Comparison of ENCODE assay signal across 9 mouse cellular contexts in the genomic region with DNA sequence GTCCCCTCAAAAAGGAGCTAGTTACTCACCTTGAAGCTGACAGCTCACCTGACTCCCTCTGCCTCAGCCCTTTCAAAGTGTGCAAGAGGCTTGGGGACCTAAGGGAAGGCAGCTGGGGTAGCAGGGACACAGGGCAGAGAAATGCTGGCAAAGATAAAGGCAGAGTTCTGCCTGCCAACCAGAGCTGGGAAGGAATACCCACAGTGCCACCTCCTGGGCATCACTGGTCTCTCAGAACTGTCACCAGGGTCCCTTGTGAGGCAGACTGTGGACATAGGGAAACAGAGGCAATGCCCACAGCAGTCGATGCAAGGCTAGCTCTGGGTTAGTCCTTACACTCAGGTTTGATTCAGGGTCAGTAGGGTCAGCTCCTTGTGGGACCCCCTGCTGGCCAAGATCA. TPM values are rescaled to one million over a fixed set of nuclear protein-coding genes. Genes with fewer than 3 reads are reported as not detected.
A peak's percentile ranks its signal among the peaks of the same experiment; 100 is the strongest.
DNase-seq lines count a peak whose midpoint lies in the region; ATAC-seq and TF ChIP-seq lines count a peak whose summit lies in the region.
"Had no signal": no experiment of that assay in that cellular context is flagged by ENCODE, and none has a peak within 500 bp of the region (broad histone marks: within the 10 kb centered on the region; RNA-seq: fewer than 3 reads in every experiment).

No protein-coding gene starts in this region.

- H3K27me3 ChIP-seq in heart, embryonic 11.5 days (ENCODE audit: control insufficient read depth, insufficient read depth, low read length): no peaks in the 10 kb centered on the region
- H3K27me3 ChIP-seq in cerebellum, adult 2 months (ENCODE audit: control insufficient read depth, insufficient read depth, low read length): no peaks in the 10 kb centered on the region
- no peaks in the 10 kb centered on the region for H3K27me3 ChIP-seq in small intestine, adult 2 months (ENCODE audit: control insufficient read depth, insufficient read depth, low read length)

- no peaks in the 10 kb centered on the region for H3K9me3 ChIP-seq in heart, embryonic 11.5 days (replicated peaks; ENCODE audit: control insufficient read depth, low read length)

- WGBS in heart, embryonic 11.5 days (ENCODE audit: insufficient replicate concordance): 65% methylated on average over 1 of the region's 1 CpGs
- WGBS in cerebellum, adult 2 months: 30% methylated on average over 1 of the region's 1 CpGs
- 39% methylated on average over 1 of the region's 1 CpGs for WGBS in small intestine, adult 2 months

- H3K4me2 ChIP-seq in heart, embryonic 11.5 days: no peak overlapping the region

- TF ChIP-seq POLR2A in cerebellum, adult 2 months (IDR thresholded peaks at IDR 0.05; ENCODE audit: borderline replicate concordance, insufficient read depth, low read length): no peak
- no peak for TF ChIP-seq POLR2A in small intestine, adult 2 months (IDR thresholded peaks at IDR 0.05; ENCODE audit: low read depth, low read length)

- H3K36me3 ChIP-seq in heart, embryonic 11.5 days (ENCODE audit: control insufficient read depth, insufficient read depth, low read length): no peaks in the 10 kb centered on the region
- no peaks in the 10 kb centered on the region for H3K36me3 ChIP-seq in small intestine, adult 2 months (ENCODE audit: control insufficient read depth, insufficient read depth, low read length)

- no peak overlapping the region for H3K27ac ChIP-seq in heart, embryonic 11.5 days (ENCODE audit: low read depth, low read length)
- peak overlapping the region; percentile 62 for H3K27ac ChIP-seq in cerebellum, adult 2 months (ENCODE audit: insufficient read depth, low read length)
- no peak overlapping the region for H3K27ac ChIP-seq in small intestine, adult 2 months (ENCODE audit: insufficient read depth, low read depth, low read length)
- H3K27ac ChIP-seq: macrophage had no signal

- DNase-seq in heart, adult 8-10 months (ENCODE audit: low spot score): peak; percentile 42
- peak; percentile 59 for DNase-seq in right cerebral cortex, postnatal 14 days
- no peak for DNase-seq in right cerebral cortex, postnatal 25 days
- peak; percentile 85 for DNase-seq in cerebellum, adult 2 months
- DNase-seq in kidney, postnatal 14 days: peak; percentile 56
- no peak for DNase-seq in urinary bladder, adult 2 months (ENCODE audit: low spot score)

- TF ChIP-seq CTCF in cerebellum, adult 2 months (IDR thresholded peaks at IDR 0.05; ENCODE audit: borderline replicate concordance, insufficient read depth, low read depth, low read length): peak; percentile 88
- TF ChIP-seq CTCF in small intestine, adult 2 months (IDR thresholded peaks at IDR 0.05; ENCODE audit: extremely low read depth, insufficient read length, insufficient replicate concordance, low read depth, low read length): peak; percentile 75; the same call in 1 of the 2 replicates

- H3K4me3 ChIP-seq in heart, embryonic 11.5 days (ENCODE audit: low read depth, low read length): no peak overlapping the region
- no peak overlapping the region for H3K4me3 ChIP-seq in cerebellum, adult 2 months (replicated peaks; ENCODE audit: insufficient read depth, low read depth, low read length)
- H3K4me3 ChIP-seq in small intestine, adult 2 months (ENCODE audit: low read depth, low read length): no peak overlapping the region

- no peak for ATAC-seq in heart, embryonic 11.5 days (replicated peaks; ENCODE audit: insufficient number of reproducible peaks, low FRiP score, low TSS enrichment)

- H3K4me1 ChIP-seq in heart, embryonic 11.5 days (ENCODE audit: control insufficient read depth, insufficient read depth, low read length): peaks cover 5% of the 10 kb centered on the region; the same call in 1 of the 2 replicates
- peaks cover 71% of the 10 kb centered on the region for H3K4me1 ChIP-seq in cerebellum, adult 2 months (ENCODE audit: control insufficient read depth, insufficient read depth, low read length)
- peaks cover 22% of the 10 kb centered on the region for H3K4me1 ChIP-seq in small intestine, adult 2 months (ENCODE audit: control insufficient read depth, insufficient read depth, insufficient read length, low read length)

- no peak overlapping the region for H3K9ac ChIP-seq in heart, embryonic 11.5 days (ENCODE audit: low read depth, low read length)

RNA-seq across cellular contexts. Expression of gene Camk2b, which starts 39.8 kb away (rescaled TPM):
- 10 to 100 TPM in 2 of 4 experiments, 1 to 10 TPM in 2; 6.5 to 14.8 (median 10.1) TPM for total RNA-seq in heart, adult 8-10 months (2022)
- 2.4 and 2.7 TPM in 2 replicates for polyA plus RNA-seq in heart, embryonic 11.5 days (2014; fragmentation: Nextera tagmentation; extraction: Ambion mirVana)
- 479 and 518 TPM in 2 replicates for polyA plus RNA-seq in cerebellum, adult 2 months (2012; rRNA removed)
- polyA plus RNA-seq in small intestine, adult 2 months (2012; rRNA removed): 1.2 and 8.1 TPM in 2 replicates
- polyA plus RNA-seq in urinary bladder, adult 2 months (2012; rRNA removed): 3.0 and 3.9 TPM in 2 replicates

Comparison
In these comparisons a context has a peak if more than half of its experiments do, and no peak if none do; other contexts are left out.
1. DNase-seq: peak in heart, adult 8-10 months (single experiment), right cerebral cortex, postnatal 14 days (single experiment), cerebellum, adult 2 months (2 of 2) and kidney, postnatal 14 days (single experiment); none in right cerebral cortex, postnatal 25 days (single experiment) and urinary bladder, adult 2 months (single experiment).
2. RNA of gene Camk2b, which starts 39.8 kb away (polyA plus RNA-seq): 479 to 518 TPM in cerebellum, adult 2 months; 1.2 to 8.1 TPM in small intestine, adult 2 months, 3.0 to 3.9 TPM in urinary bladder, adult 2 months and 2.4 to 2.7 TPM in heart, embryonic 11.5 days; every median in the first group is over 10 times any median in the second.